Mouse (Mus musculus) urinary bladder, postnatal 25 days (tissue): ENCODE results near the gene Snrnp70.

ENCODE experiments used
- DNase-seq: peaks from one replicate; pipeline ENCODE4 v3.0.0; 2022; ENCODE audit warnings: low spot score

Gene Snrnp70

GRCm38 (mm10) chr7:45395578-45396336, at the start of gene Snrnp70:
TSS of gene Snrnp70 (minus strand) at chr7:45395742.
- peak; percentile 100 for DNase-seq

GRCm38 (mm10) chr7:45443526-45444420, 48.2 kb upstream of the Snrnp70 start:
- no peak for DNase-seq

GRCm38 (mm10) chr7:45437521-45438276, 42.2 kb upstream of the Snrnp70 start, which contains the start of gene Ruvbl2:
TSS of gene Ruvbl2 (minus strand) at chr7:45438096.
- DNase-seq = no peak

GRCm38 (mm10) chr7:45437046-45437445, 41.5 kb upstream of the Snrnp70 start:
- no peak for DNase-seq

GRCm38 (mm10) chr7:45436444-45436843, 40.9 kb upstream of the Snrnp70 start:
- no peak for DNase-seq

GRCm38 (mm10) chr7:45435038-45435437, 39.5 kb upstream of the Snrnp70 start:
- DNase-seq = no peak

GRCm38 (mm10) chr7:45434203-45435015, 38.9 kb upstream of the Snrnp70 start, which contains the start of gene Gys1:
TSS of gene Gys1 (plus strand) at chr7:45434844.
- peak; percentile 99 for DNase-seq

GRCm38 (mm10) chr7:45433835-45434202, 38.3 kb upstream of the Snrnp70 start:
- DNase-seq = no peak

- no peak for DNase-seq
Observed at GRCm38 (mm10) chr7:45426556-45426955, 31.0 kb upstream of the Snrnp70 start.

- no peak for DNase-seq
Observed at GRCm38 (mm10) chr7:45421194-45421593, 25.7 kb upstream of the Snrnp70 start.

- DNase-seq = no peak
Observed at GRCm38 (mm10) chr7:45420615-45420919, 25.0 kb upstream of the Snrnp70 start, which contains the start of gene Lhb. TSS of gene Lhb (plus strand) at chr7:45420820.

- no peak for DNase-seq
Observed at GRCm38 (mm10) chr7:45419859-45420614, 24.5 kb upstream of the Snrnp70 start.

- DNase-seq = no peak
Observed at GRCm38 (mm10) chr7:45417962-45418492, 22.5 kb upstream of the Snrnp70 start.

GRCm38 (mm10) chr7:45415636-45416035, 20.1 kb upstream of the Snrnp70 start:
- DNase-seq = no peak

GRCm38 (mm10) chr7:45414740-45415224, 19.2 kb upstream of the Snrnp70 start:
- no peak for DNase-seq

GRCm38 (mm10) chr7:45413864-45414739, 18.6 kb upstream of the Snrnp70 start:
- DNase-seq = peak; percentile 57

GRCm38 (mm10) chr7:45413113-45413863, 17.7 kb upstream of the Snrnp70 start, which contains the start of gene Ntf5:
TSS of gene Ntf5 (plus strand) at chr7:45413695.
- DNase-seq = peak; percentile 46

GRCm38 (mm10) chr7:45412421-45412820, 16.9 kb upstream of the Snrnp70 start:
- DNase-seq = no peak
